Mouse (Mus musculus) embryo, embryonic 11 days (tissue): ENCODE results near the gene Agpat1.
A peak's percentile ranks its signal among the peaks of the same experiment; 100 is the strongest.

Experiments
- DNase-seq: peaks from one replicate; pipeline ENCODE4 v3.0.0-alpha.2; 2015

Agpat1 gene

DNA sequence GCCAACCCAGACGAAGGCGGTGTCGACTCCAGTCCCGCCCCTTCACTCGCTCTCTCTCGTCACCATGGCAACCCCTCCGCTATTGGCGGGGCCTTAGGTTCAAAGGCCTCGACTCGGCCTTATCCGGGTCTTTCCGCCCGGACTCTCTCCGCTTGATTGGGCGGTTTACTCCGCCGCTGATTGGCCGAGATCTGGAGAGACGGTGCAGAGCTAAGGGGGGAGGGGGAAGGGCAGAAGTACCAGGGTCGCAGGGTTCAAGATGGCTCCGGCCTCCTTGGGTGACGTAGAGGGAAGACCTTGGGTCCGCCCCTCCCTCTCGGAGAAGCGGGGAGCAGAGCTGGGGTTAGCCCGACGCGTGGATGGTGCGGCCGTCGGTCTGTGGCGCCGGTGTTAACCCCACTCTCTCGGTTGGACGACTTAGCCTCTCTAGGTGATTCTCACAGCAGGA lies at the start of gene Agpat1:
TSS of gene Agpat1 (plus strand) at position 202 of the 448 bp plus-strand sequence.
- peak; percentile 100 for DNase-seq

DNA sequence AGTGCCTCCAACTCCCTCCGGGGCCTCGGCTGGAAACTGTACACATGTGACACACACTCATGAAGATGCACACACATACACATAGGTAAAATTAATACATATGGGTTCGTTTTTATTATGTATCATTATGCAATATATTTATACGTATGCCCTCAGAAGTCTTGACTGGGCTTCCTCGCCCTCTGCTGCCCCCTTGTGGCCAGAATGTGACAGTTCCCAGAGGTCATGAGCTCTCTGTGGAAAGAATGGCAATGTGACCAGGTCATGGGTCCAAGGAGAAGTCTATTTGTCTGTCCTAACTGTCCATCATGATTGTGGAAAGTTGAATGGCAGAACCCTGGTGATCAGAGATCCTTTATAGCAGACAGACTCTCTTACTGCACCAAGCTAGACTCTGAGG lies 48.6 kb upstream of the Agpat1 start:
- peak; percentile 73 for DNase-seq

DNA sequence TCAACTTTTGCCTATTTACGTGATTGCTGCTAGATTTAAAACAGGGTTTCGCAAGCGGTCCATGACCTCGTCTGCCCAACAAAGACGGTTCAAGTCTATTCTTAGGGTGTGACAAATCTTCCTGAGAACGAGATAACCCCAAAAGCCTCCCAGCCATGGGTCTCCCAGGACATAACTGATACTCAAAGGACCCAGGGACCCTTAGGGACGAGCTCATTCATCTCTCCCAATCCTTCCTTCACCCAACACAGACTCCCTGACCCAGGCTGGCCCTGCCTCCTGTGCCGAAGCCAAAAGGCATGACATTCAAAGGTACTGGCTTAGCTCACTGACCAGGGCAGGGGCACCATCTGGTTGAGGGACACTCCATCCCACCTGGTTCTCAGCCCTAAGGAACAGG lies 47.7 kb upstream of the Agpat1 start:
- no peak for DNase-seq

DNA sequence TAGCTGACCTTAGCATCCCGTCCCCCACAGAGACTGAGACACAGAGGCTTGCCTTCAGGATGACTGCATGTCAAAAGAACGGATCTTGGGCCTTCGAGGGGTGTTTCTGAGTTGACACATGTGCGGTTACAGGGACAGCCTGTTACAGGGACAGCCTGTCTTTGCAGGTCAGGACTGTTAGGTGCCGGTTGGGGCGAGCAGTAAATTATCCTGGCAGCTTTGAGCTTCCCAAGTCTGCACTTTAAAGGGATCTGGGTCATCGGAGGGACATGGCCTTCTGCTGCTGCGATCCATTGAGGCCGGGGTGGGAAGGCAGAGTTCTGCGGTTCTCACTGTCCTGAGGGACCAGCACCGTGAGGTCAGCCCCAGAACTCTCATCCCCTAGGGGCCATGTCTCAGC lies 46.7 kb upstream of the Agpat1 start:
- no peak for DNase-seq

DNA sequence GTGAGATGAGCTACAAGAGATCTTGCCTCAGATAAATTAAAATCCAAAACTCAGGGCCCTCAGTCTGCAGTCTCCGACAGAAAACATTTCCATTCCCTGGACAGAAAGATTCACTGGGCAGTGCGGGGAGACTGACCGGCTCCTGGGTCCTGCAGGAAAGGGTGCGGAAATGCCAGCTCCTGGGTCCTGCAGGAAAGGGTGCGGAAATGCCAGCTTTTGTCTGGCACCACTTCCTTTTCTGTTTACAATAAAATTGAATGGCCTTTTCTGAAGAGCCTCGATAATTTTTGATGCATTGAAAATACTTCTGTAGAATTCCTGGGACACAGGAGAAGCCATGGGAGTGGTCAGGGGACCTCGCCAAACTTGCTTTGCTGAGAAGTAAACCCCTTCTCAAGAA lies 44.9 kb upstream of the Agpat1 start:
- DNase-seq: no peak

DNA sequence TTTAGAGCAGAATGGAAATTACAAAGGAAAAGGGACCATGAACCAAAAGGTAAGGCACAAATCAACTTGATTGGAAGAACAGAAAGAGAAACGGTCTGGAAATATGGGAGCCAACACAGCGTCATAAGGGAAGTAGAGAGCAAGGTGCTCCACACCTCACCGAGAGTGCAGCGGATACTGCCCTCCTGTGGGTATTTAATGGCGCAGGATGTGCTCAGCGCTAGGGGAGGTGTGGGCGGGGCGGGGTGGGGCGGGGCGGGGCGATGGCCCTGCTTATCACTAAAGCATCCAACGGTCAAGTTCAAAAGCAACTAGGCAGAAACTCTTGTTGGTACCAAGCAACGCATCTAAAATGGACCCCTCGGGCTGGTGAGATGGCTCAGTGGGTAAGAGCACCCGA lies 44.2 kb upstream of the Agpat1 start:
- no peak for DNase-seq

DNA sequence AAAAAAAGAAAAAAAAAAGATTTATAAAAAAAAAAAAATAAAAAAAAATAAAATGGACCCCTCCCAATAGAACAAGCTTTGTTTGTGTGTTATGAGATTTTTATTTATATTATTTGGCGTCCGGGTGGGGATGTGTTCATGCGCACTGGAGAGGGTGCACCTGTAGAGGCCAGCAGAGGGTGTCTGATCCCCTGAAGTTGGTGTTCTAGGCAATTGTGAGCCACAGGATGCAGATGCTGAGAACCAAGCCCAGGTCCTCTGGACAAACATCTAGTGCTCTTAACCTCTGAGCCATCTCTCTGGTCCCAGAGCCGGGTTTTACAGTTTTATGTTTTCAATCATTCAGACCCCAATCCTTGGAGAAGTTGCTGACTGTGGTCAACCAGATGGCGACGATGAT lies 43.6 kb upstream of the Agpat1 start:
- DNase-seq: no peak

DNA sequence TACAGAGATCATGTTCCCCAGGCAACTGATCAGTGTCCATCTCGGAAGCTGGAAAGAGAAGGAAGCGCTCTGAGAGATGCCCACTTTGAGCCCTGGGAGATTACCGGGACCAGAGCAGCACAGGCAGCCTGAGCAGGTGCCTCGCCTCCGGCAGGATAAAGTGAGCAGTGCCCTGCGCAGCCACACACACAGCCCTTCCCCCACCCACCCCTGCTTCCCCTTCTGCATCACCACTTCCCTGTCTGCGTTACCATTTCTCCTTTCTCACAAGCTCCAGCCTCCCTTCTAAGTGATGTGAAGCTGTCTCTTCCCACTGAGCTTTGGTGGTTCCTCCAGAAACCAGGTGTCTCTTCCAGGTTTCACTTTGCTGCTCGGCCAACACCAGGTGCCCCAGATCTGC lies 42.9 kb upstream of the Agpat1 start:
- peak; percentile 18 for DNase-seq

DNA sequence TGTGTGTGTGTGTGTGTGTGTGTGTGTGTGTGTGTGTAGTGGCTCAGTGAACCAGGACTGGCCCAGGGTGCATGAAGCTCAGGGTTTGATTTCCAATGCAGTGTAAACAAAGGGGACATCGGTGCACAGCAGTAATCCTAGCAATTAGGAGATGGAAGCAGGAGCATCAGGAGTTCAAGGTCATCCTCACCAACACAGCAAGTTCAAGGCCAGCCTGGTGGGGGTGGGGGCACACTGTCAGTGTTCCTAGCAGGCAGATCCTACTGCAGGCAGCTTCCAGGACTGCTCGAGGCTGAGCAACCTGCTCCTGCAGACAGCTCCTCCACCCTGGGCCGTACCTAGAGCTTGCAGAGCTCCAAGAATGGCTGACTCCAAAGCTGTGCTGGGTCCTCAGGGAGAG lies 41.5 kb upstream of the Agpat1 start:
- no peak for DNase-seq

DNA sequence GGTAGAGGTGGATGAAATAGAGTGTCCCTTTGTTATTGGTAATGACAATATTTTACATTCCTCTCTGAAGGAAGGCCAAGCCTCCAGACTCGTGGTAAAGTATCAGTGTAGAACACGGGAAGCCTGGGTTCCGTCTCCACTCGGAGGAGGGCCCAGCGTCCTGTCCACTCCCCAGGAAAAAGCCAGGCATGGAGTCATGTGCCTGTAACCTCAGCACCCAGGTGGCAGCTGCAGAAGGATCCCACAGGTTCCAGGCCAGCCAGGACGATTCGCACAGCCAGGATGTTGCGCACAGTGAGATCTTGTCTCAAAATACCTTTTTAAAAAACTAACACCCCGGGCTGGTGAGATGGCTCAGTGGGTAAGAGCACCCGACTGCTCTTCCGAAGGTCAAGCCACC lies 40.7 kb upstream of the Agpat1 start:
- no peak for DNase-seq

DNA sequence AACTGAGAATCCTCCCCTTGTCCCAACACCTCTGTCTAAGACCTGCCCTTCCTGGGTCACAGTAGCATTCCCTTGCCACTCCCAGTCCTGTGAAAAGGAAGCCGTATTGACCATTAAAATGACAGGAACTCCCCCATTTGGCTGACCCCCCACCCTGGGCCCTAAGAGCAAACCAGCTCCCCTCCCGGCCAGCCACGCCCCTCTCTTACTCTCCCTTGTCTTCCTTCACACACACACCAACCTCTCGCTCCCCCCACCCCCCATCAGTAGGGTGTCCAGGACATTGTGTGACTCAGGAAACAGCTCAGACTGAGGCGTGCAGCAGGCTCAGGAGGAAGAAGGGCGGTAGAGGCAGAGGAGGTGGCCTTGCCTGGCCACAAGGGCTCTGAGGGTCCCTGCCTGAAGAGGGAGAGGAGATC lies 40.0 kb upstream of the Agpat1 start, which contains the start of gene Notch4:
TSS of gene Notch4 (plus strand) at position 266 of the 419 bp plus-strand sequence.
- DNase-seq: peak; percentile 30

DNA sequence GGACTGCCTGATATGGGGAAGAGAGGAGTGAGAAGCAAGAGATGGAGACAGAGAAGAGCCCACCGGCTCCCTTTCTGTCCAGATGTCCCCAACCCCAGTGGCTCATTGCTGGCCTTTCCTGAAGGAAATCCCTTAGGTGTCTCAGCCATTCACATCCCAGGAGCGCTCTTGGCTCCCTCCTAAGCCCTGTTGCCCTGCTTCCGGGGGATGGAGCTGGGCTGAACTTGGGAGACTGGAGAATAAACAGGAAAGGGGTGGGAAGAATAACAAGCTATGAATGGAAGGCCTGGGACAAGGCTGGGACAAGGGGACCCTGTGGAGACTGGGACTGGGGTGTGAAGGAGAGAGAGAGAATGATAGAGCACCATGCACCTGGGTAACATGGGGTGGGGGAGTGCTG lies 39.3 kb upstream of the Agpat1 start:
- DNase-seq: no peak

DNA sequence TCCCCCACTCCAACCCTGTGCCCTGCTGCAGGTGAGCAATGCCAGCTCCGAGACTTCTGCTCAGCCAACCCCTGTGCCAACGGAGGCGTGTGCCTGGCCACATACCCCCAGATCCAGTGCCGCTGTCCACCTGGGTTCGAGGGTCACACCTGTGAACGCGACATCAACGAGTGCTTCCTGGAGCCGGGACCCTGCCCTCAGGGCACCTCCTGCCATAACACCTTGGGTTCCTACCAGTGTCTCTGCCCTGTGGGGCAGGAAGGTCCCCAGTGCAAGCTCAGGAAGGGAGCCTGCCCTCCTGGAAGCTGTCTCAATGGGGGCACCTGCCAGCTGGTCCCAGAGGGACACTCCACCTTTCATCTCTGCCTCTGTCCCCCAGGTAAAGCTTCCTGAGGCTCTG lies 36.8 kb upstream of the Agpat1 start:
- no peak for DNase-seq

DNA sequence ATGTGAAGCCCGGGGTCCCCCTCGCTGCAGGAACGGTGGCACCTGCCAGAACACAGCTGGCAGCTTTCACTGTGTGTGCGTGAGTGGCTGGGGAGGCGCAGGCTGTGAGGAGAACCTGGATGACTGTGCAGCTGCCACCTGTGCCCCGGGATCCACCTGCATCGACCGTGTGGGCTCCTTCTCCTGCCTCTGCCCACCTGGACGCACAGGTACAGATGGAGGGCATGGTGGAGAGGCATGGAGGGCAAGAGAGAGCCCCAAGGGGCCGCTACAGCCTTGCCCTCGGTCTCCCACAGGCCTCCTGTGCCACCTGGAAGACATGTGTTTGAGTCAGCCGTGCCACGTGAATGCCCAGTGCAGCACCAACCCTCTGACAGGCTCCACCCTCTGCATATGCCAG lies 35.6 kb upstream of the Agpat1 start:
- no peak for DNase-seq

DNA sequence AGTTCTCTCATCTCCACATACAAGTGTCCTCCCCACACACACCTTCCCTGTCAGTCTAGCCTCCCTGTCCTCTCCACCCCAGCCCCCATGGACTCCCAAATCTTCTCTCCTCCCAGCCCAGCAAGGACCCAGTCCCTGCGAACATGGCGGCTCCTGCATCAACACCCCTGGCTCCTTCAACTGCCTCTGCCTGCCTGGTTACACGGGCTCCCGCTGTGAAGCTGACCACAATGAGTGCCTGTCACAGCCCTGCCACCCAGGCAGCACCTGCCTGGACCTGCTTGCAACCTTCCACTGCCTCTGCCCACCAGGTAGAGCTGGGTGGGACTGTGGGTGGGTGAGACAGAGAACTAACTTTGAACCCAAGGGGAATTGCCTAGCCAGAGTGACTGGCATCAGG lies 34.1 kb upstream of the Agpat1 start:
- no peak for DNase-seq

DNA sequence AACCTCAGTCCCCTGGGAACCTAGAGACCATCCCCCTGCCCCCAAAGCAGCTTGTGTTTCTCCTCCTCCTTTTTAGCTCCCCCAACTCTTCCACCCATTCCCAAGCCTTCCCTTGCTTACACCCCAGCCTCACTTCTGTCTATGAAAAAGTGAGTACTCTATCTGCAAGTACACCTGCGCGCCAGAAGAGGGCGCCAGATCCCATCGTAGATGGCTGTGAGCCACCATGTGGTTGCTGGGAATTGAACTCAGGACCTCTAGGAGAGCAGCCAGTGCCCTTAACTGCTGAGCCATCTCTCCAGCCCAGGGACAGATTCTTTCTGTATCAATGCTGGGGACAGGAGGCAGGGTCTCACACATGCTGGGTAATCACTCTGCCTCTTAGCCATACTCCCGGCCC lies 32.2 kb upstream of the Agpat1 start:
- DNase-seq: no peak

DNA sequence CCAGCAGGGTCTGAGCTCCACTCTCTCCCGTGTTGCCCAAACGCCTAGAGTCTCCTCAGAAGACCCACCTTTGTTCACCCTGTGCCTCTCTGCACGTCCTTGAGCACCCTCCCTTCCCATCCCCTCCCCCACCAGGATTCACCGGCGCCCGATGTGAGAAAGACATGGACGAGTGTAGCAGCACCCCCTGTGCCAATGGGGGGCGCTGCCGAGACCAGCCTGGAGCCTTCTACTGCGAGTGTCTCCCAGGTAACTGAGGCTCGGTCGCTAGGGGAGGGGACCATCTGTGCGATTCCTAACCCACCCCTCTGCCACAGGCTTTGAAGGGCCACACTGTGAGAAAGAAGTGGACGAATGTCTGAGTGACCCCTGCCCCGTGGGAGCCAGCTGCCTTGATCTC lies 31.7 kb upstream of the Agpat1 start:
- no peak for DNase-seq

DNA sequence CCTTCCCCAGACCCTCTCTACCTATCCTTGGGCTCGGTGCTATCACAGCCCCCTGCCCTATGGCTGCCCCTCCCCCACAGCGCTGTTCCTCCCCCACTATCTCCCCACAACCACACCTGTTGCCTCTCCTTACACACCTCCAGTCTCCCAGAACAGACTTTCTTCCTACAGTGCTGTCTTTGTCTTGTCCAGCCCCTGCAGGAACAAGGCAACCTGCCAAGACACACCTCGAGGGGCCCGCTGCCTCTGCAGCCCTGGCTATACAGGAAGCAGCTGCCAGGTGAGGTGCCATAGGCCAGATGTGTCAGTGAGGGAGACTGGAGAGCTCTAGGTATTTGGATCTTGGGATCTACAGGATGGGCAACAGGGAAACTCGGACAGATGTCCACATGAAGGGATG lies 27.5 kb upstream of the Agpat1 start:
- DNase-seq: no peak

DNA sequence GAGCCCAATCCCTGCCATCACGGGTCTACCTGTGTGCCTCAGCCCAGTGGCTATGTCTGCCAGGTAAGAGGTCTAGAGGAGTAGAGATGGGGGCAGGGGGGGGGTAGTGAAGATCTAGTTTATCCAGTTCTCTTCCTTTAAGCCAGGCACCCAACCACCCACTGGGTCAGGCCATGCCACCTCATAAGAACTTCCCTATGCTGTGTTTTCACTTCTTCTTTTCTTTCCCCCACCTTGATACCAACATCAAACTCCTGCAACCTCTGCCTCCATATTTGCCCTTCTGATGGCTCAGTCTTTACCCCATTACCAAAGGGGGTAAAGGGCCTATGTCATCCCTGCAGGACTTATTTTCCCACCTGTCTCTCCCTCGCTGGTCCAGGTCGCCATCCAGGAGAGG lies 26.0 kb upstream of the Agpat1 start:
- DNase-seq: no peak

DNA sequence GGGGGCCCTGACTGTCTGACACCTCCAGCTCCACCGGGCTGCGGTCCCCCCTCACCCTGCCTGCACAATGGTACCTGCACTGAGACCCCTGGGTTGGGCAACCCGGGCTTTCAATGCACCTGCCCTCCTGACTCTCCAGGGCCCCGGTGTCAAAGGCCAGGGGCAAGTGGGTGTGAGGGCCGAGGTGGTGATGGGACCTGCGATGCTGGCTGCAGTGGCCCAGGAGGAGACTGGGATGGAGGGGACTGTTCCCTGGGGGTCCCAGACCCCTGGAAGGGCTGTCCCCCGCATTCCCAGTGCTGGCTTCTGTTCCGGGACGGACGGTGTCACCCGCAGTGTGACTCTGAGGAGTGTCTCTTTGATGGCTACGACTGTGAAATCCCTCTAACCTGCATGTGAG lies 21.5 kb upstream of the Agpat1 start:
- DNase-seq: no peak

DNA sequence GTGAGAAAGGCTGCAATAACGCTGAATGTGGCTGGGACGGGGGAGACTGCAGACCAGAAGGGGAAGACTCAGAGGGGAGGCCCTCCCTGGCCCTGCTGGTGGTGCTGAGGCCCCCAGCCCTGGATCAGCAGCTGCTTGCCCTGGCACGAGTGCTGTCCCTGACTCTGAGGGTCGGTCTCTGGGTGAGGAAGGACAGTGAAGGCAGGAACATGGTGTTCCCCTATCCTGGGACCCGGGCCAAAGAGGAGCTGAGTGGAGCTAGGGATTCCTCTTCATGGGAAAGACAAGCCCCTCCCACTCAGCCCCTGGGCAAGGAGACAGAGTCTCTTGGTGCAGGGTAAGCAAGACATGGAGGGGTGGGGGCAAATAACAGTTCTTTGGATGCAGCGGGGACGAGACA lies 20.7 kb upstream of the Agpat1 start:
- no peak for DNase-seq

DNA sequence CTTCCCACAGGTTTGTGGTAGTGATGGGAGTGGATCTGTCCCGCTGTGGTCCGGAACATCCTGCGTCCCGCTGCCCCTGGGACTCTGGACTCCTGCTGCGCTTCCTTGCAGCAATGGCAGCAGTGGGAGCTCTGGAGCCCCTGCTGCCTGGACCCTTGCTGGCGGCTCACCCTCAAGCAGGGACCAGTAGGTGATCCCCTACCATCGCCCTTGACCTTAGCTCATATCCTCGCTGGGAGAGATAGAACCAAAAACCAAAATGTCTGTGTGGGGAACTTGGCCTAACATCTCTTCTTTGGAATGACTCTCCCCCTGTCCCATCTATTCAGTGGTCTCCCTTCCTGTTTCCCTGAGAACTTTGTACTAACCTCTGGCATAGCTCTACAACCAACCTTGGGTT lies 20.2 kb upstream of the Agpat1 start:
- DNase-seq: no peak

DNA sequence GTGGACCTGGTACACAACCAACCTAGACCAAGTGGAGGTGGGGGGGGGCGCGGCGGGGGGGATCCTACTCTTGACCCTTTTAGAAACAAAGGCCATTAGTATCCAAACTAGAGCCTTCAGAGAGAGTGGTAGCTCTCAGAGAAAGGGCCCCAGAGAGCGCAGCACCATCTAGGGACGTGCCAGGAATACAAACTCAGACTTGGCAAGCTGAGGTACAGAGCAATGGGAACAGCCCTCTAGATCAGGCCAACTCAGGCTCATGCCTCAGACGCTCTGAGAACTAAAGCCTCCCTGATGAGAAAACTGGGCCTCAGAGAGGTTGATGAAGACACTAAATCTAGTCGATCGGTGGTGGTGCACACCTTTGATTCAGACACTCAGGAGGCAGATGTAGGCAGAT lies 18.9 kb upstream of the Agpat1 start:
- no peak for DNase-seq

DNA sequence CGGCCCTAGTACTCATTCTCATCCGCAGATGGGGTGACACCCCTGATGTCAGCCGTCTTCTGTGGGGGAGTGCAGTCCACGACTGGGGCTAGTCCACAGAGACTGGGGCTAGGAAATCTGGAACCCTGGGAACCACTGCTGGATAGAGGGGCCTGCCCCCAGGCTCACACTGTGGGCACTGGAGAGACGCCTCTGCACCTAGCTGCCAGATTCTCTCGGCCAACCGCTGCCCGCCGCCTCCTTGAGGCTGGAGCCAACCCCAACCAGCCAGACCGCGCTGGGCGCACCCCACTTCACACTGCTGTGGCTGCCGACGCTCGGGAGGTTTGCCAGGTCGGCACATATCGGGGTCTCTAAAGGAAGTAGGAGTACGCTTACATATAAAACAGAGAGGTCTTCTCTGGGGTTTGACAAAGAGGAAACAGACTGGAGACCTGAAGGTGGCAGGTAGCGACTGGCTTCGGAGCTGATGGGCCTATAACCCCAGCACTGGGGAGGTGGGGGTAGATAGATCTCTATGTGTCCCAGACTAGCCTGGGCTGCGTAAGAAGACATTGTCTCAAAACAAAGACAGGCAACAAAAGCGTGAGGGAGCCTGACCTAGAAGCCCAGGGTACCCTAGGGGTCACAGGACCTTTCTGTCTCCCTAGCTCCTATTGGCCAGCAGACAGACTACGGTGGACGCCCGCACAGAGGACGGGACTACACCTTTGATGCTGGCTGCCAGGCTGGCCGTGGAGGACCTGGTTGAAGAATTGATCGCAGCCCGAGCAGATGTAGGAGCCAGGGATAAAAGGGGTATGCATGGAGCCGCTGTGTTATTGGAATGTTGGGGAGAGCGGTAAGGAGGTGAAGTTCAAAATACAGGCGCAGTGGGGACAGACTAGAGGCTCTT lies 17.9 kb upstream of the Agpat1 start:
- DNase-seq: peak; percentile 62
